Mouse (Mus musculus): Measurements from ENCODE around the gene Gm45902.

Gm45902 gene

DNA sequence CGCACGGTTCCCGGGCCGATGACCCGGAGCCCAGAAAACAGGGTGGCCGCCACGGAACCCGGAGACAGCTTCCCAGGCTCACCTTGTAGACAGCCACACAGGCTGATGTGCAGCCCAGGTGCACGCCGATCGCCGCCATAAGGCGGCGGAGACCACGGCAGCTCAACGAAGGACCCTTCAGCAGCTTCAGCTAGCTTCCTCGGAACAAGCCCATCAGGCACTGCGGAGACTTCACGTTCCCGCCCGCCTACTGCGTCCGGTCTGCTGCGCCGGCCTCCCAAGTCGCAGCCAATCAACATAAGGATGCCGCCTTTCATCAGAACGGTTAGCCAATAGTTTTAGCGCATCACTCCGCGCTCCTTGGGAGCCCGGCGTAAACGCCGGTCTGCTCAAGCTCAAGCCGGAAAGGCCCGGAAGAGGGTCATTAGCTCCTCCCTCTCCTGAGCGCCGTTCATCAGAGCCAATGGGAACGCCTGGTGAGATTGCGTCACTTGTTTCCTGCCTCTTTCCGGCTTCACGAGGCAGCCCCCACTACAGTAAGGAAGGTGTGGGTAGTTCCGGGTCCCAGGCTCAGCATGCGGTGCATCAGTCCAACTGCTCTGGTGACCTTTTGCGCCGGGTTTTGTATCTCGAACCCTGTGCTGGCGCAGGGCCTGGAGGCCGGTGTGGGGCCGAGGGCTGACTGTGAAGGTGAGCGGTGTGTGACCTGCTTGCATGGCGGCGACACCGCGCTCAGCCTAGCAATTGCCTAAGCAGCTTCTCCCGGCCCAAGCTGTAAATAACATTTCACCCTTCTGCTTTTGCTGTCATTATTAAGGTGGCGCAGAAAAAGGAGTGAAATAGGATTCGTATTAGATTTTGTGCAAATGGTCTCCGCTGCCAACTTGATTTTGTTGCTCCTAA, at the start of gene Gm45902, which contains the start of the genes Hspa14 and Cdnf:
TSS of gene Gm45902 (minus strand) at position 239 of the 903 bp plus-strand sequence.
TSS of gene Hspa14 (minus strand) at position 263 of the 903 bp plus-strand sequence.
TSS of gene Cdnf (plus strand) at position 479 of the 903 bp plus-strand sequence.
- DNase-seq (ENCODE audit: low read depth), result peak; percentile 97

DNA sequence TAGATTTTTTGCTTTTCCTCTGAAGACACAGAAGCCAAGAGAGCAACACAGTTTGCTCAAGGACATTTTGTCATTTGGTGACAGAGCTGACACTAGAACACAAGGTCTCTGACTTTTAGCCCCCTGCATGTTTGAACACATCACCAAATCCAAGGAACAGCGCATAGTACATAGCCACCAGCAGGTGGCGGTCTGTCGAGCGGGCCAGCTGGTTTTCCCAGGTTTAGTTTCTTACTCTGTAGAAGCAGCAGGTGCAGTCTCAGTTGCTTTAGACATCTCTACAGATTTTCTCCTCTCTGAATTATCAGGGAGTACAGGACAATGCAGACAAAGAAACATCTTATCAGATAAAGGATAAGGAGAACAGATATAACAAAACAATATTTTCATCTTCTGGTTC, 34.0 kb upstream of the Gm45902 start:
- DNase-seq (ENCODE audit: low read depth), result peak; percentile 30

GRCm38 (mm10) chr2:3546055-3546454, 33.5 kb upstream of the Gm45902 start:
- DNase-seq (ENCODE audit: low read depth), result peak; percentile 16

GRCm38 (mm10) chr2:3541307-3542079, 28.9 kb upstream of the Gm45902 start:
- DNase-seq (ENCODE audit: low read depth), result no peak

DNA sequence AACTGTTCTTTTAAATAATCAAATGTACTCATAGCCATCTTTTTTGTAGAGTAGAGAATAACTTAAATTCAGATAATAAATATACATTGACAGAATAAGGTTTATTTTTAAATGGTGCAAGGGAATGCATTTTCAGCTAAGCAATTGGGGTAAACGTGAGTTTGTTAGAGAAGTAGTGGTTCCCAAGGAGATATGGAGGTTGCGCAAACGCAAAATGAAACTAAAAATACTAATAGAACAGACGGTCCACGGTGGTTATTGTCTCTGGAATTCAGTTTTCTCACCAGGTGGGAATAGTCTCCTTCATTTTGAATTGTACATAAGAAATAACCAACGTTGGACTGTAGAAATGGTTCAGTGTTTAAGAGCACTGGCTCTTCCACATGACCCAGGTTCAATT, 13.7 kb upstream of the Gm45902 start:
- no peak for DNase-seq (ENCODE audit: low read depth)

GRCm38 (mm10) chr2:3522558-3522957, 10.0 kb upstream of the Gm45902 start:
- DNase-seq (ENCODE audit: low read depth), result no peak

- DNase-seq (ENCODE audit: low read depth), result peak; percentile 69
Measured at GRCm38 (mm10) chr2:3512076-3512475, 514 bp downstream of the Gm45902 start.

DNA sequence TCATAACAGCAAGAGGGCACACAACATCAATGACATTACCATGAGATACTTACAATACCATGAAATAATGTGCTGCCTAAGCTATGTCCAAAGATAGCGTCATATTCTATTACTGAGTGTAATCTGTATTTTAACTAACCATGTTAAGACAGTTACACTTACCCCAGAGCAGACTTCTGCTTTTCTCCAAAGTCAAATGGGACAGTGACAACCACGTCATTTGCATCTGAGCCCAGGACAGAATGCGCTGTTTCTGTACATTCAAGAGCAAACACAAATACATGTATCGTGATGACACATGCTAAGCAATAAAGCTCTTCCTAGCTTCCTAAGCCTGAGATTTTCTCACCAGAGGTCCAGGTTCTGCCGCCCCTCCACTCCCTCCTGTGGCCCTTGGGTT, 11.7 kb downstream of the Gm45902 start:
- no peak for DNase-seq (ENCODE audit: low read depth)

GRCm38 (mm10) chr2:3499543-3499942, 13.0 kb downstream of the Gm45902 start:
- no peak for DNase-seq (ENCODE audit: low read depth)

- DNase-seq (ENCODE audit: low read depth), result peak; percentile 23
Measured at GRCm38 (mm10) chr2:3493833-3494409, 18.7 kb downstream of the Gm45902 start.

DNA sequence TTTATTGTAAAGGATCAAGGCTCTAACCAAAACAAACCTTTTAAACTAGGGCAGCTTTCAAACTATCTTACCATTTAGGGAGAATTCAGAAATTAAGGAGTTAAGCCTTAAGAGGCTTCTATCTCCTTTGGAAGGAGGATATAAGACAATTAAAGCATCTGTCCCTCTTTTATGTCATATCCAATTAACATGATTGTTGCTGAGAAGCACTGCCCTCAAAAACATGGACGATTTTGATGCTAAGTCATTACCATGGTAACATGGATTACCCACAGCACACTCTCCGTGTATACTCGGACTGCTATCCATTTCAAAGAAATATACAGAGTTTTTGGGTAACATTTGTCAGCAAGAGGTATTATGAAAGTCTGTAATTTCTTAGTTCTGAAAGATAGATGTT, 22.8 kb downstream of the Gm45902 start:
- no peak for DNase-seq (ENCODE audit: low read depth)

DNA sequence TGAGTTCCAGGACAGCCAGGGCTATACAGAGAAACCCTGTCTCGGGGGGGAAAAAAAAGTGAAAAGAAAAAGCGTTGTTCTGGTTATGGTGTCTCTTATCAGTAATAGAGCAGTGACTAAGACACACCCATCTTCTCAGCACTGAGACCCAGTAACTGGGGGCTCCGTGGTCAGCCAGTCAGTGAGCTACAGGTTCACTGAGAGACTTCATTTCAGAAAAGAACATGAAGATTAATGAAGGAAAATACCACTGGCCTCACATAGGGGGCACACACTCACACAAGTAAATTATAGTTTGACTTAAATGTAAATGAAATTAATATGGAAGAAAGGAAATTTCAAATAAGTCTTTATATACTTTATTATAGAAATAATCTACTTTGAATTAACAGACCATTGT, 32.4 kb downstream of the Gm45902 start:
- DNase-seq (ENCODE audit: low read depth), result peak; percentile 45

GRCm38 (mm10) chr2:3475746-3476251, 36.8 kb downstream of the Gm45902 start:
- no peak for DNase-seq (ENCODE audit: low read depth)

GRCm38 (mm10) chr2:3474861-3475283, 37.7 kb downstream of the Gm45902 start, which contains the start of gene Suv39h2:
Suv39h2 (minus strand) TSS chr2:3475031.
- peak; percentile 89 for DNase-seq (ENCODE audit: low read depth)

DNA sequence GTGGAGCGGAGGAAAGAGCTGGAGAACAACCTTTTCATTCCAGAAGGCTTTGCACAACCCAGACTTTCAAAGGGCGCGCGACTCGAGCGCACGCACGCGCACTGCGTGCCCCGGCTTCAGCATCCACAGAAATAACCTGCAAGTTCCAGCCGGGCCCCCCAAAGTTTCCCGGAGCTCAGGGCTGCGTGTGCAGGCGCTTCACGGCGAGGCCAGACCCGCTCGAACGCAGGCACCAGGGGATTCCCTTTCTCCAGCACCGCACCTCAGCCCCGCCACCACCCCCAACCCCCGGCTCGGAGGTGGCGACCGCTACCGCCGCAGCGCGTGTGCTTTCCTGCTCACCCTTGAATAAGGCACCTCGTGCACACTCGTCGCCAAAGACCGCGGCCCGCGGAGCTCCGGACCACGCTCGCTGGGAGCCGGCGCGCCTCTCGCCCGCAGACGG, 38.2 kb downstream of the Gm45902 start:
- DNase-seq (ENCODE audit: low read depth), result peak; percentile 56

GRCm38 (mm10) chr2:3473891-3474290, 38.7 kb downstream of the Gm45902 start:
- peak; percentile 48 for DNase-seq (ENCODE audit: low read depth)

- no peak for DNase-seq (ENCODE audit: low read depth)
Measured at GRCm38 (mm10) chr2:3456590-3456989, 56.0 kb downstream of the Gm45902 start.

Data from c-Kit-positive CD71-positive TER-119-negative erythroid progenitor cells, embryonic 14.5 days (primary cell).